Mouse (Mus musculus) olfactory bulb, adult 2 months (tissue): ENCODE measurements at regions not wholly inside any gene's neighbourhood (a gene's known extent, or its start where the extent isn't known, plus 50 kb on each side); places are given as distances from the start of the nearest gene placed in this dataset.

Experiments used
- CTCF ChIP-seq: fragments of 200-500 bp; IDR thresholded peaks from 2 replicates; pipeline ENCODE4 v1.5.1; 2012; ENCODE audit warnings: low read depth, mild to moderate bottlenecking, low read length, moderate library complexity; ENCODE audit not compliant: insufficient read depth
- POLR2A ChIP-seq: fragments of 200-500 bp; IDR thresholded peaks from 2 replicates; pipeline ENCODE4 v1.6.1; 2012; ENCODE audit warnings: mild to moderate bottlenecking, low read depth, low read length, moderate library complexity; ENCODE audit not compliant: insufficient read depth

DNA sequence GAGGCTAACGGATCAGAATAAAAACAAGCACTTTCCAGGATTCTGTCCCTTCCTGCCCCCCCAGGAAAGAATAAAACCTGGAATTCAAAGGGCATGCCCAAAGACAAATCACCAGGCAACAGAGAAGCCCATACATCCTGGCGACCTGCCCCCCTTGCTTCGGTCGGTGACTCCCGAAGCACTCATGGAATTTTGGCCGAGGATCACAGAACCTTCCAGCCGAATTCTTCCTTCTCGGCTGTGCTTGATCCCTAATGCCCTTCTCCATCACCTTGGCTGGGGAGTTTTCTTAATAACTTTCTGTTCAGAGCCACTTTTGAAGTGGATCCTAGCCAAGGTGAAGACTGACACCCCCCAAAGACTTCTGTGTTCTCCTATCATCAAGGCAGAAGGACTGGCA lies 99.9 kb downstream of the Kdr start:
- TF ChIP-seq CTCF (no peak), POLR2A (no peak)
